Mouse (Mus musculus) olfactory bulb, adult 2 months (tissue): ENCODE results near the gene Gm5089.

Experiments used
- CTCF ChIP-seq: fragments of 200-500 bp; IDR thresholded peaks from 2 replicates; pipeline ENCODE4 v1.5.1; 2012; ENCODE audit warnings: low read depth, mild to moderate bottlenecking, low read length, moderate library complexity; ENCODE audit not compliant: insufficient read depth
- POLR2A ChIP-seq: fragments of 200-500 bp; IDR thresholded peaks from 2 replicates; pipeline ENCODE4 v1.6.1; 2012; ENCODE audit warnings: mild to moderate bottlenecking, low read depth, low read length, moderate library complexity; ENCODE audit not compliant: insufficient read depth

DNA sequence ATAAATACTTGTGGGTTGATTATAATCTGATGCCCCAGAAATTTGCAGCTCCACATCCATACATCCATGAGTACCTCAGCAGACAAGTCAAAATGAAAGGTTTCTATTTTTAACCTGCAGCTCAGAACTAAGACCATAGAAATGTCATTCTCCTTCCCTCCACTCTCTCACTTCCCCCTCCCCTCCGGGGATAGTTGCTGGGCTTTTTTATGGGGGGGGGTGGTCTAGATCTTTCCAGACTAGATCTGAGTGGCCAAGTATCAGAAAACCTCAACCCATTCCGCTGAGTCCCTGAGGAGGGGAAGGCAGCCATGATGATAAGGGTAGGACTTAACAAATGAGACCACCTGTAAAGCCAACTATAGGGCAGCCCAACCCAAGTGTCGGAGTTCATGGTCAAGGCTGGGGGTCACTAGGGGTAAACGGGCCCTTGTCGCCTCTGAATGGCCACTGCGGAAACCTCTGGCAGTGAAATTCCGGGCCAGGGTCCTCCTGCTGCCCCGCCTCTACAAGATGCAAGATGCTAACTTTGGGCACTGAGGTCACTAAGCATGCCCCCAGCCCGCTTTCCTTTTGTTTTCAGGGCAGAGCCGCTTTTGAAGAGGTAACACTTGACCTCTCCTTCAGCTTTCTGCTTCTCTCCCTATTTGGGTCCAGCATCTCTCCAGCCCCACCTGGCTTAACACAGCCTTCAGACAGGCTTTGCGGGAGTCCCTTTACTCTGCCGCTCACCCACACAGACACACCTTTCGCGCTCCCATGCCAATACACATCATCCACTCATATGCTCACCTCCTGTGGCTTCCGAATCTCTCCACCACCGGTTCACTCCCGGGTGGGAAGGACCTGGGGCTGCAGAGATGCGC is 32.9 kb upstream of the Gm5089 start:
- TF ChIP-seq POLR2A (no peak), CTCF (no peak)
